Mouse (Mus musculus) midbrain, postnatal 0 days (tissue): ENCODE measurements at regions not wholly inside any gene's neighbourhood (a gene's known extent, or its start where the extent isn't known, plus 50 kb on each side); places are given as distances from the start of the nearest gene placed in this dataset.

Experiments
- ATAC-seq: fragments of 200-750 bp; cut with Nextera tagmentation; 2 replicates; pipeline ENCODE4 v1.8.0; 2017; ENCODE audit warnings: moderate number of reproducible peaks, mild to moderate bottlenecking, moderate TSS enrichment, moderate library complexity; ENCODE audit not compliant: low FRiP score
- DNase-seq: peaks from one replicate; pipeline ENCODE4 v3.0.0-alpha.2; 2015; ENCODE audit warnings: low spot score
- H3K27ac ChIP-seq: fragments of 300-500 bp; sonication (generic); 2 replicates; pipeline ENCODE4 v1.5.1; 2014; ENCODE audit warnings: low read depth, mild to moderate bottlenecking, low read length, mixed read lengths
- H3K27me3 ChIP-seq: fragments of 300-500 bp; sonication (generic); 2 replicates; pipeline ENCODE4 v1.6.1; 2014; ENCODE audit warnings: low read length, control low read depth, mixed read lengths; ENCODE audit not compliant: insufficient read depth
- H3K36me3 ChIP-seq: fragments of 300-500 bp; sonication (generic); 2 replicates; pipeline ENCODE4 v1.6.1; 2014; ENCODE audit warnings: low read length, control low read depth, mixed read lengths; ENCODE audit not compliant: insufficient read depth
- H3K4me1 ChIP-seq: fragments of 300-500 bp; sonication (generic); 2 replicates; pipeline ENCODE4 v1.6.1; 2014; ENCODE audit warnings: mild to moderate bottlenecking, control low read depth, antibody characterized with exemption, low read length, mixed read lengths; ENCODE audit not compliant: insufficient read depth
- H3K4me2 ChIP-seq: fragments of 300-500 bp; sonication (generic); 2 replicates; pipeline ENCODE4 v1.6.1; 2014; ENCODE audit warnings: low read depth, mild to moderate bottlenecking, low read length, mixed read lengths; ENCODE audit not compliant: poor library complexity, severe bottlenecking
- H3K4me3 ChIP-seq: fragments of 300-500 bp; sonication (generic); 2 replicates; pipeline ENCODE4 v1.5.1; 2014; ENCODE audit warnings: low read depth, mild to moderate bottlenecking, low read length, moderate library complexity
- H3K9ac ChIP-seq: fragments of 300-500 bp; sonication (generic); replicated peaks from 2 replicates; pipeline ENCODE4 v1.6.1; 2014; ENCODE audit warnings: mild to moderate bottlenecking, low read length, moderate library complexity, mixed read lengths; ENCODE audit not compliant: poor library complexity, severe bottlenecking
- H3K9me3 ChIP-seq: fragments of 300-500 bp; sonication (generic); 2 replicates; pipeline ENCODE4 v1.6.1; 2016; ENCODE audit warnings: low read length, control low read depth
- CTCF ChIP-seq: IDR thresholded peaks from 2 replicates; pipeline ENCODE4 v1.5.1; 2016; ENCODE audit warnings: antibody characterized with exemption, mild to moderate bottlenecking
- WGBS: fragments of 180-500 bp; shearing (Covaris S2); extraction: QIAGEN DNeasy Blood & Tissue Kit; methylation state at CpG from one replicate; pipeline ENCODE4 v1.1.7; 2014; 5-methylcytosine and 5-hydroxymethylcytosine counted together

DNA sequence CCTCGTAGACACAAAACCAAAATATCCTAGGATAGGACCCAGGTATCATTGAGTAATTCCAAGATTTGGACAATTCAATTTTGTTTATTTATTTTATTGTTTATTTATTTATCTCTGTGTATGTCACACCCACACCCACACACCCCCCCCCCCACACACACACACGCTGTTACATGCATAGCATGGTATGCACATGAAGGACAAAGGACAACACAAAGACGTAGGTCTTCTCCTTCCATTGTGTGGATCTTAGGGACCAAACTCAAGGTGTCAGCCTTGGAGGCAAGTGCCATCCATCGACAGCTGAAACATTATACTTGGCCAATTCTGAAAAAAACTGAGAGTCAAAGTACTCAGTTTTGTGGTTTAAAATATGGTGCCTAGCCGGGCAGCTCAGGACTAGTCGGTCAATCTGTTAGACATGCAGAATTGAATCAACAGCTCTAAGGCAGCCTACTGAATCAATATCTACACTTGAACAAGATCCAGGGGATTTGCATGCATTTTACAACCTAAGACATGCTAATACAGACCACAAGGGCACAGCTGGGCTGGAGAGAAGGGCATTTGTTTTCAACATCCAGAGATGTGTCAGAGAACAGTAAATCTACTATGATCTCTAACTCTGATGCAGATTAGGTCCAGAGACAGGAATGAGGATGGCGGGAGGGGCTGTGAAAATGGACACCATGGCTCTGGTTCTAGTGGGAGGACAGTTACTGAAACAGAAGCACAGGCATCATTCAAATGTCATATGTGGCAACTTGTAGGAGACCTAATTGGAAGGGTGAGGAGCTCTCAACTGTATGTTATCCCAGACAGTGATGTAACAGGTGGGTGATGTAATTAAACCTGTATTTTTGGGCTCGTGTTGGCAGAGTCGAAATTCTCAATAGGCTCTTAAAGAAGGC is 143.9 kb upstream of the Adgrl2 start:
- 66% methylated on average over 9 of the region's 9 CpGs for WGBS
- Histone ChIP-seq H3K4me1 (no peaks in the 10 kb centered on the region), H3K4me3 (no peak overlapping the region), H3K36me3 (no peaks in the 10 kb centered on the region), H3K9me3 (no peaks in the 10 kb centered on the region), H3K9ac (no peak overlapping the region), H3K27ac (no peak overlapping the region), H3K27me3 (no peaks in the 10 kb centered on the region), H3K4me2 (no peak overlapping the region)
- no peak for TF ChIP-seq CTCF
- ATAC-seq (no peak), DNase-seq (no peak)

DNA sequence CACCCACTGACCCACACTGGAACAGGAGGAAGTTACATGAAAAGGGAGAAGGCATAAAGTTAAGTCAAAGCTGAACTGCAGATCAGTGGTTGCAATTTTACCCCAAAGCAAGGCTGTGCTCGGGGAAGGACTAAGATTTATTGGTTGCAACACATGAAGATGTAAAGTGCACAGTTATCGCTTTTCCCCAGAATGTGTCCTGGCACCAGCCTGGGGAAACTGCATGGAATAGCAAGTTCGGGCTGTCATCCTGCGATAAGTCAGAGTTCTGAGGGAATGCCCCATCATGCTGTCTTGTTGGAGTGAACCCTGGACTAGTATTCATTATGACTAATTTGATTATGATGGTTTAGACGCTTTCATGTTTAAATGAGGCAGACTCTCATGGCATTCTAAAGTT is 128.5 kb upstream of the Adgrl2 start:
- H3K27ac ChIP-seq = no peak overlapping the region
- ATAC-seq = no peak
- no peak overlapping the region for H3K9ac ChIP-seq
- 80% methylated on average over 5 of the region's 5 CpGs for WGBS
- no peaks in the 10 kb centered on the region for H3K27me3 ChIP-seq
- no peaks in the 10 kb centered on the region for H3K36me3 ChIP-seq
- no peak for TF ChIP-seq CTCF
- H3K9me3 ChIP-seq = no peaks in the 10 kb centered on the region
- H3K4me3 ChIP-seq = no peak overlapping the region
- no peak for DNase-seq
- no peaks in the 10 kb centered on the region for H3K4me1 ChIP-seq
- no peak overlapping the region for H3K4me2 ChIP-seq

GRCm38 (mm10) chr3:149117684-149118056 is 127.3 kb upstream of the Adgrl2 start:
- 87% methylated on average over 4 of the region's 4 CpGs for WGBS
- no peaks in the 10 kb centered on the region for H3K9me3 ChIP-seq
- H3K9ac ChIP-seq = no peak overlapping the region
- no peaks in the 10 kb centered on the region for H3K27me3 ChIP-seq
- DNase-seq (no peak), ATAC-seq (no peak)
- no peak overlapping the region for H3K4me3 ChIP-seq
- H3K4me2 ChIP-seq = no peak overlapping the region
- H3K27ac ChIP-seq = no peak overlapping the region
- no peaks in the 10 kb centered on the region for H3K4me1 ChIP-seq
- TF ChIP-seq CTCF = no peak
- H3K36me3 ChIP-seq = no peaks in the 10 kb centered on the region

GRCm38 (mm10) chr3:149117018-149117683 is 126.8 kb upstream of the Adgrl2 start:
- no peak overlapping the region for H3K4me2 ChIP-seq
- no peaks in the 10 kb centered on the region for H3K4me1 ChIP-seq
- no peak for ATAC-seq
- H3K9ac ChIP-seq = no peak overlapping the region
- no peak overlapping the region for H3K27ac ChIP-seq
- 73% methylated on average over 6 of the region's 6 CpGs for WGBS
- no peak overlapping the region for H3K4me3 ChIP-seq
- DNase-seq = no peak
- H3K27me3 ChIP-seq = no peaks in the 10 kb centered on the region
- H3K9me3 ChIP-seq = no peaks in the 10 kb centered on the region
- no peak for TF ChIP-seq CTCF
- H3K36me3 ChIP-seq = no peaks in the 10 kb centered on the region

- Histone ChIP-seq H3K9me3 (no peaks in the 10 kb centered on the region), H3K36me3 (no peaks in the 10 kb centered on the region), H3K9ac (no peak overlapping the region), H3K27ac (no peak overlapping the region), H3K4me1 (no peaks in the 10 kb centered on the region), H3K4me3 (no peak overlapping the region), H3K4me2 (no peak overlapping the region), H3K27me3 (no peaks in the 10 kb centered on the region)
- no peak for TF ChIP-seq CTCF
- DNase-seq (no peak), ATAC-seq (no peak)
- WGBS = 80% methylated on average over 11 of the region's 11 CpGs
Measured at GRCm38 (mm10) chr3:149116604-149117003, 126.2 kb upstream of the Adgrl2 start.

GRCm38 (mm10) chr3:149115901-149116300 is 125.5 kb upstream of the Adgrl2 start:
- 57% methylated on average over 12 of the region's 12 CpGs for WGBS

More at GRCm38 (mm10) chr3:149115901-149116300, 125.5 kb upstream of the Adgrl2 start:
- Histone ChIP-seq H3K4me1 (no peaks in the 10 kb centered on the region), H3K36me3 (no peaks in the 10 kb centered on the region), H3K4me3 (no peak overlapping the region), H3K27me3 (no peaks in the 10 kb centered on the region), H3K9me3 (no peaks in the 10 kb centered on the region), H3K4me2 (no peak overlapping the region), H3K27ac (no peak overlapping the region), H3K9ac (no peak overlapping the region)
- no peak for DNase-seq
- no peak for ATAC-seq
- no peak for TF ChIP-seq CTCF
